Mouse (Mus musculus) limb, embryonic 15.5 days (tissue): ENCODE measurements at regions not wholly inside any gene's neighbourhood (a gene's known extent, or its start where the extent isn't known, plus 50 kb on each side); places are given as distances from the start of the nearest gene placed in this dataset.

Source experiments
- ATAC-seq: fragments of 200-750 bp; cut with Nextera tagmentation; 2 replicates; pipeline ENCODE4 v1.8.0; 2017; ENCODE audit warnings: low read depth, moderate TSS enrichment; ENCODE audit not compliant: insufficient number of reproducible peaks, low FRiP score, low TSS enrichment
- H3K27ac ChIP-seq: fragments of 300-500 bp; sonication (generic); 2 replicates; pipeline ENCODE4 v1.5.1; 2015; ENCODE audit warnings: moderate library complexity, mild to moderate bottlenecking, inconsistent platforms
- H3K27me3 ChIP-seq: fragments of 300-500 bp; sonication (generic); 2 replicates; pipeline ENCODE4 v1.6.1; 2015; ENCODE audit warnings: inconsistent platforms
- H3K36me3 ChIP-seq: fragments of 300-500 bp; sonication (generic); 2 replicates; pipeline ENCODE4 v1.6.1; 2015; ENCODE audit warnings: inconsistent platforms
- H3K4me1 ChIP-seq: fragments of 300-500 bp; sonication (generic); 2 replicates; pipeline ENCODE4 v1.6.1; 2015; ENCODE audit warnings: inconsistent platforms
- H3K4me2 ChIP-seq: fragments of 300-500 bp; sonication (generic); 2 replicates; pipeline ENCODE4 v1.6.1; 2015; ENCODE audit warnings: mild to moderate bottlenecking, inconsistent platforms
- H3K4me3 ChIP-seq: fragments of 300-500 bp; sonication (generic); 2 replicates; pipeline ENCODE4 v1.5.1; 2015; ENCODE audit warnings: mild to moderate bottlenecking, inconsistent platforms
- H3K9ac ChIP-seq: fragments of 300-500 bp; sonication (generic); 2 replicates; pipeline ENCODE4 v1.6.1; 2015; ENCODE audit warnings: inconsistent platforms
- H3K9me3 ChIP-seq: fragments of 300-500 bp; sonication (generic); 2 replicates; pipeline ENCODE4 v1.6.1; 2016; ENCODE audit warnings: inconsistent platforms
- WGBS: fragments of 180-500 bp; shearing (Covaris S2); methylation state at CpG from one replicate; pipeline ENCODE4 v1.1.7; 2015; 5-methylcytosine and 5-hydroxymethylcytosine counted together

DNA sequence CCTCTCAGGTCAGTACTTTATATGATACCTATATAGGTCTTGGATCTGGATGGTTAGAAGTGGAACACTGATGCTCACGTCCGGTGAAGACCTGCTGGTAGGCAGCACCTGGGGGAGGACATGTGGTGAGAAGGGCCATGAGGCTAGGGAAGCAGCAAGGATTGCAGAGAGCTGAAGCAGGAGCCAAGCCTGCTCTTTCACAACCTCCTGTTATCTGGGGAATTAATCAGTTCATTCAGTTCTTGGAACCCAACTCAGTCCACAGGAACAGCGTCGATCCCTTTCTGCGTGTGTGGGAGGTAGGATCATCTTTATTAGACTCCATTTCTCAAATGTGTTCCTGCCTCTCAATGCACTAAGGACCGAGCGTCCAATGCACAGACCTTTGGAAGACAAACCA, 107.9 kb upstream of the Ofcc1 start:
- 82% methylated on average over 7 of the region's 7 CpGs for WGBS
- Histone ChIP-seq H3K9ac (no peak overlapping the region), H3K4me1 (no peaks in the 10 kb centered on the region), H3K4me2 (no peak overlapping the region), H3K4me3 (no peak overlapping the region), H3K36me3 (no peaks in the 10 kb centered on the region), H3K27ac (no peak overlapping the region), H3K9me3 (no peaks in the 10 kb centered on the region), H3K27me3 (no peaks in the 10 kb centered on the region)
- no peak for ATAC-seq

- Histone ChIP-seq H3K27ac (no peak overlapping the region), H3K36me3 (no peaks in the 10 kb centered on the region), H3K9me3 (no peaks in the 10 kb centered on the region), H3K4me1 (peaks cover 5% of the 10 kb centered on the region; the same call in 1 of the 2 replicates), H3K27me3 (peaks cover 2% of the 10 kb centered on the region; the same call in 1 of the 2 replicates), H3K4me2 (no peak overlapping the region), H3K4me3 (no peak overlapping the region), H3K9ac (no peak overlapping the region)
- no peak for ATAC-seq
- WGBS, result 84% methylated on average over 2 of the region's 2 CpGs
These were observed 92.1 kb upstream of the Ofcc1 start for GRCm38 (mm10) chr13:40453360-40453759.

GRCm38 (mm10) chr13:40429831-40430230, 68.6 kb upstream of the Ofcc1 start:
- Histone ChIP-seq H3K27me3 (peaks cover 25% of the 10 kb centered on the region; the same call in 1 of the 2 replicates), H3K4me1 (peaks cover 4% of the 10 kb centered on the region; the same call in 1 of the 2 replicates), H3K9me3 (no peaks in the 10 kb centered on the region), H3K36me3 (no peaks in the 10 kb centered on the region), H3K4me3 (no peak overlapping the region), H3K4me2 (no peak overlapping the region), H3K27ac (no peak overlapping the region), H3K9ac (no peak overlapping the region)
- ATAC-seq, result no peak
- WGBS, result 68% methylated on average over 8 of the region's 8 CpGs

DNA sequence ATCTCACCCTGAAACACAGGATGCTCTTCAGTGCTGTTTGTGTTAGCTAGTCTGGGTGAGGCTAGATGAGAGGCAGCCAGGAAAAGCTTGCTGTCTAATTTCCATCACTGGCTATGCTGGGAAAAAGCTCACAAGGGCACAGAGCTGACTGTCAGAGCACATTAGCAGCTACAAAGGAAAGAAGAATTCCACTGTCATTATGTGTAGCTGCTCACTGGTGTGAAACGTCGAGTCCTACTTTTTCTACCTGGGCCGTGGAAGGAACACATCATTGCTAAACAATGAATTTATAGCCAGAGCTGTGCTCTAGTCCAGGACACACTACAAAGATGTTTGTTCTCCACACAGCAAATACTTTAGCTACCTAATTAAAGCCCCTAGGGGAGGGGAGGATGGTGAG, 61.8 kb upstream of the Ofcc1 start:
- Histone ChIP-seq H3K4me2 (no peak overlapping the region), H3K27me3 (peaks cover 7% of the 10 kb centered on the region; the same call in 1 of the 2 replicates), H3K9ac (no peak overlapping the region), H3K4me3 (no peak overlapping the region), H3K27ac (no peak overlapping the region), H3K9me3 (no peaks in the 10 kb centered on the region), H3K36me3 (no peaks in the 10 kb centered on the region), H3K4me1 (peaks cover 5% of the 10 kb centered on the region; the same call in 1 of the 2 replicates)
- WGBS, result 76% methylated on average over 3 of the region's 3 CpGs
- no peak for ATAC-seq

- Histone ChIP-seq H3K36me3 (no peaks in the 10 kb centered on the region), H3K27ac (no peak overlapping the region), H3K4me1 (peaks cover 12% of the 10 kb centered on the region; the same call in 1 of the 2 replicates), H3K9ac (no peak overlapping the region), H3K9me3 (no peaks in the 10 kb centered on the region), H3K4me2 (no peak overlapping the region), H3K4me3 (no peak overlapping the region), H3K27me3 (peaks cover 10% of the 10 kb centered on the region)
- no peak for ATAC-seq
- WGBS, result 20% methylated on average over 3 of the region's 3 CpGs
These were observed 56.6 kb upstream of the Ofcc1 start for GRCm38 (mm10) chr13:40417856-40418255.

DNA sequence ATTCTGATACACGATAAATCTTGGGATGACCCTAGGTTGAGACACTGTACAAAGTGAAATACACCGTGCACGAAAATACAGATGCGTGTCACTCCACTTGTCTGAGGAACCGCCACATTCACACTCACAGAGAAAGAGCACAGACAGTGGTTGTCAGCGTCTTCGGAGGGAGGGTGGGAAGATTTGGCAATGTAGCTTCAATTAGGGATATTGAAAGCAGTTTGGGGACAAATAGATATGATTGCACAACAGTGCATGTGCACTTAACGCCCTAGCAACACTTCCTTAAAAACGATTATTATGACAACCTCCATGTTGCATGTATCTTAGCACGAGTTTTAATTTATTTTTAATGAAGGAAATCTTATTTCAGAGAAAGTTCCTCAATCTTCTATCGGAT, 51.8 kb upstream of the Ofcc1 start:
- Histone ChIP-seq H3K4me3 (no peak overlapping the region), H3K4me2 (no peak overlapping the region), H3K4me1 (peaks cover 7% of the 10 kb centered on the region; the same call in 1 of the 2 replicates), H3K9ac (no peak overlapping the region), H3K36me3 (no peaks in the 10 kb centered on the region), H3K9me3 (no peaks in the 10 kb centered on the region), H3K27ac (no peak overlapping the region), H3K27me3 (peaks cover 10% of the 10 kb centered on the region)
- 90% methylated on average over 11 of the region's 11 CpGs for WGBS
- ATAC-seq, result no peak
